Mouse (Mus musculus): ENCODE data around the gene Mfsd2a.
"Not testable (repeated sequence)": the region's sequence is repeated elsewhere in the genome, so short reads cannot be mapped to it uniquely, and the experiment has no call there.

Gene Mfsd2a

GRCm38 (mm10) chr4:122961100-122961567, at the start of gene Mfsd2a:
Gene Mfsd2a, minus strand, starts transcription at chr4:122961188.
- peak; percentile 28 for DNase-seq (ENCODE audit: low spot score)

- DNase-seq (ENCODE audit: low spot score) = peak; percentile 76
Measured at GRCm38 (mm10) chr4:123005054-123005966, 44.3 kb upstream of the Mfsd2a start.

- no peak for DNase-seq (ENCODE audit: low spot score)
Measured at GRCm38 (mm10) chr4:123000617-123001342, 39.8 kb upstream of the Mfsd2a start.

- no peak for DNase-seq (ENCODE audit: low spot score)
Measured at GRCm38 (mm10) chr4:123000130-123000529, 39.1 kb upstream of the Mfsd2a start.

GRCm38 (mm10) chr4:122999263-122999691, 38.3 kb upstream of the Mfsd2a start:
- no peak for DNase-seq (ENCODE audit: low spot score)

GRCm38 (mm10) chr4:122998537-122999262, 37.7 kb upstream of the Mfsd2a start:
- DNase-seq (ENCODE audit: low spot score) = no peak

GRCm38 (mm10) chr4:122996618-122997381, 35.8 kb upstream of the Mfsd2a start:
- DNase-seq (ENCODE audit: low spot score) = no peak

- no peak for DNase-seq (ENCODE audit: low spot score)
Measured at GRCm38 (mm10) chr4:122996221-122996617, 35.2 kb upstream of the Mfsd2a start.

- DNase-seq (ENCODE audit: low spot score) = peak; percentile 82
Measured at GRCm38 (mm10) chr4:122995404-122996220, 34.6 kb upstream of the Mfsd2a start, which contains the start of gene Mycl. Gene Mycl, plus strand, starts transcription at chr4:122995652.

- no peak for DNase-seq (ENCODE audit: low spot score)
Measured at GRCm38 (mm10) chr4:122992276-122992675, 31.3 kb upstream of the Mfsd2a start.

GRCm38 (mm10) chr4:122991177-122991576, 30.2 kb upstream of the Mfsd2a start:
- no peak for DNase-seq (ENCODE audit: low spot score)

GRCm38 (mm10) chr4:122988004-122988403, 27.0 kb upstream of the Mfsd2a start:
- DNase-seq (ENCODE audit: low spot score) = not testable (repeated sequence)

- no peak for DNase-seq (ENCODE audit: low spot score)
Measured at GRCm38 (mm10) chr4:122987421-122987820, 26.4 kb upstream of the Mfsd2a start.

GRCm38 (mm10) chr4:122985110-122985509, 24.1 kb upstream of the Mfsd2a start:
- peak; percentile 53 for DNase-seq (ENCODE audit: low spot score)

- no peak for DNase-seq (ENCODE audit: low spot score)
Measured at GRCm38 (mm10) chr4:122983486-122984261, 22.7 kb upstream of the Mfsd2a start.

- no peak for DNase-seq (ENCODE audit: low spot score)
Measured at GRCm38 (mm10) chr4:122982537-122982936, 21.5 kb upstream of the Mfsd2a start.

- DNase-seq (ENCODE audit: low spot score) = no peak
Measured at GRCm38 (mm10) chr4:122981930-122982329, 20.9 kb upstream of the Mfsd2a start.

- DNase-seq (ENCODE audit: low spot score) = no peak
Measured at GRCm38 (mm10) chr4:122981238-122981637, 20.2 kb upstream of the Mfsd2a start.

GRCm38 (mm10) chr4:122980684-122981083, 19.7 kb upstream of the Mfsd2a start:
- DNase-seq (ENCODE audit: low spot score) = no peak

- no peak for DNase-seq (ENCODE audit: low spot score)
Measured at GRCm38 (mm10) chr4:122979826-122980225, 18.8 kb upstream of the Mfsd2a start.
